Mouse (Mus musculus) spleen, adult 10 weeks (tissue): ENCODE measurements around the gene Rnf128. TPM values are rescaled to one million over a fixed set of nuclear protein-coding genes. Genes with fewer than 3 reads are reported as not detected.

Experiments
- polyA plus RNA-seq: library from polyadenylated mRNA; stranded (reverse); fragments of 350-450 nt; fragmentation: Illumina TruSeq; extraction: RNeasy Lipid Tissue Mini Kit (QIAGEN cat#74804); gene quantifications from one replicate; pipeline ENCODE4 v1.2.3, GENCODE M21; 2015; ENCODE audit warnings: low replicate concordance; ENCODE audit not compliant: insufficient read depth

Rnf128 gene
- polyA plus RNA-seq: 0.48 TPM

DNA sequence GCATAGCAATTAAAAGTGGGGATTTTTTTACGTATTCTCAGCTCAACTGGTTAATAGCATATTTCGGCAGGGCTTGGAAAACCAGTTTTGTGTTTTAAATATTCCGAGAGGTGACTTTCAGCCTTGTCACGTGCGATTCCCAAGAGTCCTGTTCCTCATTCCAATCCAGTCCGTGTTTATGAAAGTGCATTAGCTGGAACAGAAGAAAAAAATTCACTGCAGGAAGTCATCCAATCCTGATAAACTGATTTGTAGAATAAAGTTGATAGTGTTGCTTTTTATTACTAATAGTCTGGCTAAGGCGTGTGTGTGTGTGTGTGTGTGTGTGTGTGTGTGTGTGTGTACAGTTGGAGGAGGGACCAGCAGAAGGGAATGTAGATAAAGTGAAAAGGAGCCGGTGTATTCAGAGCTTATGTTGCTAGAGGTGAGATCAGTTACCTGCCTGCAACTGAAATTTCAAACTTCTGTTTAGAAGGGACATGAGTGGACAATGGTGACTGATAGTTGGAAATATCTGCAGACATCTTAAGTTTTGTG is at the start of gene Rnf128:
Gene Rnf128 (plus strand): TSS at position 392 of the 537 bp plus-strand sequence.

GRCm38 (mm10) chrX:139684775-139685695 is 121.9 kb downstream of the Rnf128 start, which contains the start of gene Tbc1d8b:
Gene Tbc1d8b, plus strand, starts transcription at chrX:139684996.

GRCm38 (mm10) chrX:139714381-139714780 is 151.3 kb downstream of the Rnf128 start, which contains the start of gene Gm15013:
Gene Gm15013, minus strand, starts transcription at chrX:139714481.

Other genes starting within 250 kb of the Rnf128 start
- not detected for gene Trap1a, start 229.6 kb upstream of the Rnf128 start, polyA plus RNA-seq
- gene D330045A20Rik, start 82.9 kb upstream of the Rnf128 start, polyA plus RNA-seq: 0.14 TPM
- gene Tbc1d8b, start 121.7 kb downstream of the Rnf128 start, polyA plus RNA-seq: 14.1 TPM
- gene Gm15013, start 151.2 kb downstream of the Rnf128 start, polyA plus RNA-seq: not detected
- not detected for gene Ripply1, start 219.0 kb downstream of the Rnf128 start, polyA plus RNA-seq
- not detected for gene Cldn2, start 237.5 kb downstream of the Rnf128 start, polyA plus RNA-seq